Mouse (Mus musculus) liver, embryonic 14.5 days (tissue): Measurements from ENCODE around the gene Fblim1. TPM values are rescaled to one million over a fixed set of nuclear protein-coding genes. Genes with fewer than 3 reads are reported as not detected.

Experiments
- ATAC-seq: fragments of 200-750 bp; cut with Nextera tagmentation; 2 replicates; pipeline ENCODE4 v1.8.0; 2017; ENCODE audit warnings: moderate number of reproducible peaks, mild to moderate bottlenecking, moderate library complexity; ENCODE audit not compliant: insufficient read depth
- DNase-seq, 3 experiments: peaks; one replicate each; pipeline ENCODE4 v3.0.0-alpha.2; 2012 to 2013; ENCODE audit warnings: low read depth in 3 of 3, low spot score in 3 of 3
- H3K27ac ChIP-seq: fragments of 300-500 bp; sonication (generic); 2 replicates; pipeline ENCODE4 v1.5.1; 2014; ENCODE audit warnings: moderate library complexity, mild to moderate bottlenecking, control low read depth, inconsistent platforms
- H3K27me3 ChIP-seq: fragments of 300-500 bp; sonication (generic); 2 replicates; pipeline ENCODE4 v1.6.1; 2014; ENCODE audit warnings: mild to moderate bottlenecking, low read length, moderate library complexity; ENCODE audit not compliant: control insufficient read depth, insufficient read depth
- H3K36me3 ChIP-seq: fragments of 300-500 bp; sonication (generic); replicated peaks from 2 replicates; pipeline ENCODE4 v1.6.1; 2014; ENCODE audit warnings: low read depth; ENCODE audit not compliant: control insufficient read depth, insufficient read depth
- H3K4me1 ChIP-seq, 2 experiments: fragments of 200-500 bp in 1 of 2; fragments of 300-500 bp in 1 of 2; sonication (generic) in 1 of 2; replicated peaks; 2 replicates each; pipeline ENCODE4 v1.6.1; 2012 to 2014; ENCODE audit warnings: antibody characterized with exemption in 1 of 2, inconsistent platforms in 1 of 2, low read length in 1 of 2; ENCODE audit not compliant: control insufficient read depth in 2 of 2, insufficient read depth in 2 of 2
- H3K4me2 ChIP-seq: fragments of 300-500 bp; sonication (generic); 2 replicates; pipeline ENCODE4 v1.6.1; 2014; ENCODE audit warnings: low read depth, mild to moderate bottlenecking, control low read depth, moderate library complexity
- H3K4me3 ChIP-seq, 2 experiments: fragments of 200-500 bp in 1 of 2; fragments of 300-500 bp in 1 of 2; sonication (generic) in 1 of 2; 2 replicates each; pipeline ENCODE4 v1.5.1; 2012 to 2014; ENCODE audit warnings: low read depth in 2 of 2, low read length in 2 of 2, mild to moderate bottlenecking in 2 of 2, control low read depth in 1 of 2, inconsistent platforms in 1 of 2, moderate library complexity in 1 of 2; ENCODE audit not compliant: insufficient read depth in 1 of 2
- H3K9ac ChIP-seq: fragments of 300-500 bp; sonication (generic); replicated peaks from 2 replicates; pipeline ENCODE4 v1.6.1; 2014; ENCODE audit warnings: mild to moderate bottlenecking, control low read depth, moderate library complexity
- H3K9me3 ChIP-seq: fragments of 300-500 bp; sonication (generic); 2 replicates; pipeline ENCODE4 v1.6.1; 2016; ENCODE audit warnings: low read length, mixed read lengths; ENCODE audit not compliant: control insufficient read depth
- CTCF ChIP-seq: IDR thresholded peaks from 2 replicates; pipeline ENCODE4 v1.5.1; 2016; ENCODE audit warnings: antibody characterized with exemption, low read depth, control low read depth
- EP300 ChIP-seq: IDR thresholded peaks from 2 replicates; pipeline ENCODE4 v1.6.1; 2016; ENCODE audit warnings: antibody characterized with exemption, low read depth
- WGBS: fragments of 180-500 bp; shearing (Covaris S2); extraction: QIAGEN DNeasy Blood & Tissue Kit; methylation state at CpG from one replicate; pipeline ENCODE4 v1.1.7; 2014; ENCODE audit not compliant: insufficient replicate concordance; 5-methylcytosine and 5-hydroxymethylcytosine counted together
- polyA plus RNA-seq, 2 experiments: library from polyadenylated mRNA; depleted of rRNA in 1 of 2; stranded (reverse) in 1 of 2; unstranded in 1 of 2; fragments of >200 nt; fragmentation: Nextera tagmentation in 1 of 2; extraction: Ambion mirVana in 1 of 2; gene quantifications; 2 replicates each; pipeline versions ENCODE4 v1.2.1 to v1.2.3; 2012 to 2014

The Fblim1 gene
- polyA plus RNA-seq, 2 experiments = 0.77 to 1.1 TPM

DNA sequence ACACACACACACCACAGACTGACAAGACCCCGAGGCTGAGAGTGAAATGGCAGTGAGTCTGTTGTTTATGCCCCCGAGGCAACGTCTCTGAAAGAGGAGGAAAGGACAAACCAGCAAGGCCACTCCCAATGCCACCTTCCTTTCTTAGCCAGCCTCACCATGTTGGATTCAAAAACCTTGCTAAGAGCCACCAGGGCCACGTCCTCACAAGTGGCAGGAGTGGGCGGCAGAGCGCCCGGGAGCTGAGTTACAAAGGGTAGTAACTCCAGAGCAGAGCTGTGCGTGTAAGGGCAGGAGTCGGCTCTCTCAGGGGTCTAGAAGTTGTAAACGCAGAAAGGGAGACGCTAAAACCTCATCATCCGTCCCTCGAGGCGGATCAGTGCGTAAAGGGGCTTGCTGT, 74.9 kb downstream of the Fblim1 start:
- ATAC-seq (no peak), DNase-seq (no peak)
- Histone ChIP-seq H3K9ac (no peak overlapping the region), H3K4me2 (no peak overlapping the region), H3K27me3 (no peaks in the 10 kb centered on the region), H3K4me3 (no peak overlapping the region), H3K27ac (no peak overlapping the region), H3K4me1 (peaks cover 23 to 29% of the 10 kb centered on the region in 2 experiments), H3K9me3 (no peaks in the 10 kb centered on the region), H3K36me3 (no peaks in the 10 kb centered on the region)
- TF ChIP-seq CTCF (no peak), EP300 (no peak)
- 74% methylated on average over 15 of the region's 15 CpGs for WGBS

DNA sequence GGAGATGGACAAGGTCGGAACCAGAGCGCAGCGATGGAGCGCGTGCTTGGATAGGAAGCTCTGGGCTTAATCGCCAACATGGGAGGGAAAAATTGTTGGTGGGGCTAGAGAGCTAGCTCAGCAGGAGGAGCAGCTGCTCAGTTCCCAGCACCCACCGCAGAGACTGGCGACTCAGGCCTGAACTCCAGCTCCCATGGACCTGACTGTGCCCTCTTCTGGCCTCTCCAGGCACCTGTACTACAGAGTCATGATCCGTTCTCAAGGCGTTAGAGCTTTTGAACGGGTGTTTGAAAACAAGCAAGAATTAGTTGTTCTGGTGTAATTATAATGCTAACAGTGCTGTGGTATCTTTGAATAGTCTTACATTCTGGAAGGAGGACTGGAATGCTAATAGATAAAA, 77.0 kb downstream of the Fblim1 start:
- ATAC-seq (no peak), DNase-seq (no peak)
- Histone ChIP-seq H3K4me2 (no peak overlapping the region), H3K27ac (no peak overlapping the region), H3K4me1 (peaks cover 14 to 32% of the 10 kb centered on the region in 2 experiments; a peak in 3 of 4 replicates), H3K36me3 (no peaks in the 10 kb centered on the region), H3K4me3 (no peak overlapping the region), H3K9ac (no peak overlapping the region), H3K9me3 (no peaks in the 10 kb centered on the region), H3K27me3 (no peaks in the 10 kb centered on the region)
- TF ChIP-seq EP300 = no peak
- TF ChIP-seq CTCF = peak; percentile 17; the same call in 1 of the 2 replicates
- 93% methylated on average over 11 of the region's 11 CpGs for WGBS

DNA sequence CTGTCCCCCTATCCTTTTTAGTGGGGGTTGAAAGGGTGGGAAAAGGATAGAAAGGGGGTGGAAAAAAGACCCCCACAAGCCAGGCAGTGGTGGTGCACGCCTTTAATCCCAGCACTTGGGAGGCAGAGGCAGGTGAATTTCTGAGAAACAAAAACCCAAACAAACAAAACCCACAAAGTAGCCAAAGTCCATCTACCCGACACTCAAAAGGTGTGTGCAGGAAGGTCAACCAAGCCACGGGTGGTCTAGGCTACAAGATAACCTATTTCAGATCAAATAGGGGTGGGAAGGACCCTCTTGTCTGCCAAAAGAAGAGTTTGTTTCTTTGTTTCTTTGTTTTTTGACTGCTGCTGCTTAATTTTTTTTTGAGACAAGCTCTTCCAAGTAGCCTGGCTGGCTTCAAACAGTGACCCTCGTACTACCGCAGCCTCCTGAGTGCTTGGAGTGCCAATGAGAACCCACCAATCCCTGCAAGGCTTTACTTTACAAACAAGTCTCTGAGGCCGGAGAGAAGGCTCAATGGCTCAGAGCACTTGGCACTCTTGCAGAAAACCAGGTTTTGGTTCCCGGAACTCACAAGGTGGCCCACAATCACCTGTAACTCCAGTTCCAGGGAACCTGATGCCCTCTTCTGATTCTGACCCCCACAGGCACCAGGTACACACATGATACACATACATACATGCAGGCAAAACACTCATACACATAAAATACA, 78.8 kb downstream of the Fblim1 start:
- no peak overlapping the region for H3K4me2 ChIP-seq
- WGBS = 62% methylated on average over 7 of the region's 7 CpGs
- no peaks in the 10 kb centered on the region for H3K27me3 ChIP-seq
- ATAC-seq (no peak), DNase-seq (no peak)
- no peak overlapping the region for H3K4me3 ChIP-seq
- H3K27ac ChIP-seq = no peak overlapping the region
- TF ChIP-seq CTCF (no peak), EP300 (no peak)
- 0 out of 2 replicates have a peak, but pooled peaks cover under 1% of the 10 kb centered on the region for H3K36me3 ChIP-seq
- H3K9me3 ChIP-seq = no peaks in the 10 kb centered on the region
- no peak overlapping the region for H3K9ac ChIP-seq
- H3K4me1 ChIP-seq = peaks cover 14 to 27% of the 10 kb centered on the region in 2 experiments; a peak in 3 of 4 replicates

Other genes with a start within 250 kb of the Fblim1 start
- 0.03 and 0.09 TPM in 2 replicates for gene Fam131c, start 237.9 kb downstream of the Fblim1 start, polyA plus RNA-seq (2012; rRNA removed)
- gene Fam131c, start 237.9 kb downstream of the Fblim1 start, polyA plus RNA-seq (2014; fragmentation: Nextera tagmentation; extraction: Ambion mirVana) = 0.09 TPM in 1 of 2 replicates, not detected in the other
- gene Clcnka, start 207.4 kb downstream of the Fblim1 start, polyA plus RNA-seq (2012; rRNA removed) = not detected in 2 replicates
- gene Clcnka, start 207.4 kb downstream of the Fblim1 start, polyA plus RNA-seq (2014; fragmentation: Nextera tagmentation; extraction: Ambion mirVana) = not detected in 2 replicates
- not detected in 2 replicates for gene Clcnkb, start 190.1 kb downstream of the Fblim1 start, polyA plus RNA-seq (2012; rRNA removed)
- gene Clcnkb, start 190.1 kb downstream of the Fblim1 start, polyA plus RNA-seq (2014; fragmentation: Nextera tagmentation; extraction: Ambion mirVana) = not detected in 2 replicates
- gene Hspb7, start 185.3 kb downstream of the Fblim1 start, polyA plus RNA-seq (2012; rRNA removed) = 0.06 and 0.11 TPM in 2 replicates
- gene Hspb7, start 185.3 kb downstream of the Fblim1 start, polyA plus RNA-seq (2014; fragmentation: Nextera tagmentation; extraction: Ambion mirVana) = not detected in 2 replicates
- gene Srarp, start 170.0 kb downstream of the Fblim1 start, polyA plus RNA-seq (2012; rRNA removed) = not detected in 2 replicates
- not detected in 2 replicates for gene Srarp, start 170.0 kb downstream of the Fblim1 start, polyA plus RNA-seq (2014; fragmentation: Nextera tagmentation; extraction: Ambion mirVana)
- gene Zbtb17, start 161.4 kb downstream of the Fblim1 start, polyA plus RNA-seq (2012; rRNA removed) = 8.7 and 9.1 TPM in 2 replicates
- gene Zbtb17, start 161.4 kb downstream of the Fblim1 start, polyA plus RNA-seq (2014; fragmentation: Nextera tagmentation; extraction: Ambion mirVana) = 5.1 and 7.1 TPM in 2 replicates
- 2.5 and 4.0 TPM in 2 replicates for gene Spen, start 67.5 kb downstream of the Fblim1 start, polyA plus RNA-seq (2012; rRNA removed)
- 3.4 and 3.8 TPM in 2 replicates for gene Spen, start 67.5 kb downstream of the Fblim1 start, polyA plus RNA-seq (2014; fragmentation: Nextera tagmentation; extraction: Ambion mirVana)
- 2.1 and 2.6 TPM in 2 replicates for gene Tmem82, start 12.5 kb upstream of the Fblim1 start, polyA plus RNA-seq (2012; rRNA removed)
- 2.2 and 2.7 TPM in 2 replicates for gene Tmem82, start 12.5 kb upstream of the Fblim1 start, polyA plus RNA-seq (2014; fragmentation: Nextera tagmentation; extraction: Ambion mirVana)
- 0.03 TPM in 2 replicates for gene Slc25a34, start 17.7 kb upstream of the Fblim1 start, polyA plus RNA-seq (2012; rRNA removed)
- not detected in 2 replicates for gene Slc25a34, start 17.7 kb upstream of the Fblim1 start, polyA plus RNA-seq (2014; fragmentation: Nextera tagmentation; extraction: Ambion mirVana)
- 4.2 and 4.5 TPM in 2 replicates for gene Plekhm2, start 58.8 kb upstream of the Fblim1 start, polyA plus RNA-seq (2012; rRNA removed)
- gene Plekhm2, start 58.8 kb upstream of the Fblim1 start, polyA plus RNA-seq (2014; fragmentation: Nextera tagmentation; extraction: Ambion mirVana) = 0.33 and 0.49 TPM in 2 replicates
- gene Rsc1a1, start 79.5 kb upstream of the Fblim1 start, polyA plus RNA-seq (2012; rRNA removed) = 3.9 and 5.7 TPM in 2 replicates
- gene Rsc1a1, start 79.5 kb upstream of the Fblim1 start, polyA plus RNA-seq (2014; fragmentation: Nextera tagmentation; extraction: Ambion mirVana) = 0.97 and 2.1 TPM in 2 replicates
- gene Ddi2, start 117.3 kb upstream of the Fblim1 start, polyA plus RNA-seq (2012; rRNA removed) = 6.7 and 9.5 TPM in 2 replicates
- gene Ddi2, start 117.3 kb upstream of the Fblim1 start, polyA plus RNA-seq (2014; fragmentation: Nextera tagmentation; extraction: Ambion mirVana) = 9.2 and 11.4 TPM in 2 replicates
- 11.2 and 14.4 TPM in 2 replicates for gene Agmat, start 140.6 kb upstream of the Fblim1 start, polyA plus RNA-seq (2012; rRNA removed)
- 18.1 and 18.7 TPM in 2 replicates for gene Agmat, start 140.6 kb upstream of the Fblim1 start, polyA plus RNA-seq (2014; fragmentation: Nextera tagmentation; extraction: Ambion mirVana)
- gene Dnajc16, start 184.8 kb upstream of the Fblim1 start, polyA plus RNA-seq (2012; rRNA removed) = 2.4 and 2.8 TPM in 2 replicates
- gene Dnajc16, start 184.8 kb upstream of the Fblim1 start, polyA plus RNA-seq (2014; fragmentation: Nextera tagmentation; extraction: Ambion mirVana) = 1.4 and 1.7 TPM in 2 replicates
- gene Casp9, start 187.5 kb upstream of the Fblim1 start, polyA plus RNA-seq (2012; rRNA removed) = 7.5 and 7.6 TPM in 2 replicates
- 5.8 and 6.5 TPM in 2 replicates for gene Casp9, start 187.5 kb upstream of the Fblim1 start, polyA plus RNA-seq (2014; fragmentation: Nextera tagmentation; extraction: Ambion mirVana)
- not detected in 2 replicates for gene Cela2a, start 220.1 kb upstream of the Fblim1 start, polyA plus RNA-seq (2012; rRNA removed)
- not detected in 2 replicates for gene Cela2a, start 220.1 kb upstream of the Fblim1 start, polyA plus RNA-seq (2014; fragmentation: Nextera tagmentation; extraction: Ambion mirVana)
- gene Ctrc, start 240.3 kb upstream of the Fblim1 start, polyA plus RNA-seq (2012; rRNA removed) = not detected in 2 replicates
- gene Ctrc, start 240.3 kb upstream of the Fblim1 start, polyA plus RNA-seq (2014; fragmentation: Nextera tagmentation; extraction: Ambion mirVana) = not detected in 2 replicates